Mouse (Mus musculus) kidney, postnatal 0 days (tissue): Measurements from ENCODE around the gene 4930583I09Rik. TPM values are rescaled to one million over a fixed set of nuclear protein-coding genes. Genes with fewer than 3 reads are reported as not detected.

Experiments
- ATAC-seq: fragments of 200-750 bp; cut with Nextera tagmentation; replicated peaks from 2 replicates; pipeline ENCODE4 v1.8.0; 2017; ENCODE audit warnings: low read depth, moderate number of reproducible peaks, moderate TSS enrichment, moderate library complexity; ENCODE audit not compliant: low FRiP score
- DNase-seq: peaks from one replicate; pipeline ENCODE4 v3.0.0-alpha.2; 2016; ENCODE audit warnings: low spot score
- H3K27ac ChIP-seq: fragments of 300-500 bp; sonication (generic); 2 replicates; pipeline ENCODE4 v1.5.1; 2014; ENCODE audit warnings: mild to moderate bottlenecking
- H3K27me3 ChIP-seq: fragments of 300-500 bp; sonication (generic); 2 replicates; pipeline ENCODE4 v1.6.1; 2014; ENCODE audit warnings: low read length, mixed read lengths; ENCODE audit not compliant: insufficient read depth
- H3K36me3 ChIP-seq: fragments of 300-500 bp; sonication (generic); 2 replicates; pipeline ENCODE4 v1.6.1; 2014; ENCODE audit warnings: low read length, mixed read lengths; ENCODE audit not compliant: insufficient read depth
- H3K4me1 ChIP-seq: fragments of 300-500 bp; sonication (generic); replicated peaks from 2 replicates; pipeline ENCODE4 v1.6.1; 2014; ENCODE audit warnings: antibody characterized with exemption, low read length, mixed read lengths; ENCODE audit not compliant: insufficient read depth
- H3K4me2 ChIP-seq: fragments of 300-500 bp; sonication (generic); 2 replicates; pipeline ENCODE4 v1.6.1; 2014; ENCODE audit warnings: mild to moderate bottlenecking, low read length, moderate library complexity, mixed read lengths
- H3K4me3 ChIP-seq: fragments of 300-500 bp; sonication (generic); replicated peaks from 2 replicates; pipeline ENCODE4 v1.5.1; 2014; ENCODE audit warnings: low read depth, low read length
- H3K9ac ChIP-seq: fragments of 300-500 bp; sonication (generic); 2 replicates; pipeline ENCODE4 v1.6.1; 2014; ENCODE audit warnings: low read depth, low read length
- H3K9me3 ChIP-seq: fragments of 300-500 bp; sonication (generic); replicated peaks from 2 replicates; pipeline ENCODE4 v1.6.1; 2016; ENCODE audit warnings: low read length, inconsistent platforms, mixed read lengths
- CTCF ChIP-seq: IDR thresholded peaks from 2 replicates; pipeline ENCODE4 v1.5.1; 2016; ENCODE audit warnings: antibody characterized with exemption, low read depth, mild to moderate bottlenecking, moderate library complexity
- WGBS: fragments of 180-500 bp; shearing (Covaris S2); extraction: QIAGEN DNeasy Blood & Tissue Kit; methylation state at CpG from one replicate; pipeline ENCODE4 v1.1.7; 2014; 5-methylcytosine and 5-hydroxymethylcytosine counted together
- polyA plus RNA-seq: library from polyadenylated mRNA; unstranded; fragments of >200 nt; fragmentation: Nextera tagmentation; extraction: Ambion mirVana; gene quantifications from 2 replicates; pipeline ENCODE4 v1.2.1, GENCODE M21; 2015

The 4930583I09Rik gene
- not detected in 2 replicates for polyA plus RNA-seq

DNA sequence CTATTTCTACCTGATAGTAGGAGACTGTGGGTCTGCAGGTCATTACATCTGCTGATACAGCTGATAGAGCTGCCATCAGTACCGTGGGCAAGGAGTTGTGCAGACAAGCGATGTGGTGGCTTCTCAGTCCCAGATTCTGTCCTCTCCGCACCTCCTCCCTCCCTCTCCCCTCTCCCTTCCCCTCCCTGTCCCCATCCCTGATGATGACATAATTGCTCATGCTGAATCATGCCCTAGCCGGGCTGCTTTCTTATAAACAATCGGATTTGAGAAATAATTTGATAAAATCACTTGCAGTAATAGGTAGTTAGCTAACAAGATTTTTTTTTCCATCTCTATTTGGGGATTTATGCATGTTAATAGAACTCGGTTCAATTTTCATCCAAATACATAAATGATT lies at the start of gene 4930583I09Rik:
Gene 4930583I09Rik (minus strand): TSS at position 144 of the 400 bp plus-strand sequence.
- WGBS: 62% methylated on average over 6 of the region's 6 CpGs
- H3K9me3 ChIP-seq: no peaks in the 10 kb centered on the region
- TF ChIP-seq CTCF: no peak
- H3K9ac ChIP-seq: no peak within 1 kb of the TSS
- no peak for DNase-seq
- peak within 1 kb of the TSS; percentile 2; the same call in 1 of the 2 replicates for H3K4me2 ChIP-seq
- no peak for ATAC-seq
- no peak within 1 kb of the TSS for H3K4me3 ChIP-seq
- no peaks in the 10 kb centered on the region for H3K36me3 ChIP-seq
- no peaks in the 10 kb centered on the region for H3K4me1 ChIP-seq
- no peaks in the 10 kb centered on the region for H3K27me3 ChIP-seq
- H3K27ac ChIP-seq: no peak within 1 kb of the TSS

- Histone ChIP-seq H3K36me3 (no peaks in the 10 kb centered on the region), H3K27ac (no peak overlapping the region), H3K9me3 (no peaks in the 10 kb centered on the region), H3K4me3 (no peak overlapping the region), H3K4me2 (no peak overlapping the region), H3K9ac (no peak overlapping the region), H3K27me3 (no peaks in the 10 kb centered on the region), H3K4me1 (no peaks in the 10 kb centered on the region)
- WGBS: 88% methylated on average over 12 of the region's 12 CpGs
- no peak for TF ChIP-seq CTCF
- DNase-seq (no peak), ATAC-seq (no peak)
These were observed 40.2 kb upstream of the 4930583I09Rik start for GRCm38 (mm10) chr17:64876111-64876510.

DNA sequence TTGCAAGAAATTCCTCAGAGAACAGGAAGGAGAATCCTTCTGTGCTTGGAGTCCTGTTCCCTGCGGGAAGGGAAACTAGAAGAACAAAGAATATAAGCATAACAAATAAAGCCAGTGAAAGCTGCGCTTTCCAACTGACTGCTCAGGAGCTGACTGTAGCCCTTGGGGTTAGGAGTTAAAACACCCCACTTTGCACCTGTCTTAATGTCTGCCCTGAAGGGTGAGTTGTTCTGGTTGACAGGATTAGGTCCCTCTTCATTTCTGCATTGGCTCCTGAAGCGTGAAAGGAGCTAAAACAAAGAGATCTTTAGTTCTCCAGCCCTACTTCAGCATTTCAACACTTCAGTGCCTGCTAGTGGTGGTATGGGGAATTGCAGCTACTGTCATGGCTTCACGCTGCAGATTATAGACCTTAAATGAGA lies 37.8 kb upstream of the 4930583I09Rik start:
- peak overlapping the region; percentile 19; the same call in 1 of the 2 replicates for H3K27ac ChIP-seq
- no peaks in the 10 kb centered on the region for H3K9me3 ChIP-seq
- WGBS: 32% methylated on average over 4 of the region's 4 CpGs
- H3K4me2 ChIP-seq: no peak overlapping the region
- H3K9ac ChIP-seq: no peak overlapping the region
- peak; percentile 92 for TF ChIP-seq CTCF
- DNase-seq (peak; percentile 75), ATAC-seq (peak; percentile 65)
- no peak overlapping the region for H3K4me3 ChIP-seq
- H3K4me1 ChIP-seq: no peaks in the 10 kb centered on the region
- H3K27me3 ChIP-seq: no peaks in the 10 kb centered on the region
- no peaks in the 10 kb centered on the region for H3K36me3 ChIP-seq

GRCm38 (mm10) chr17:64863817-64864216 lies 27.9 kb upstream of the 4930583I09Rik start:
- H3K27me3 ChIP-seq: no peaks in the 10 kb centered on the region
- no peak overlapping the region for H3K4me2 ChIP-seq
- H3K9me3 ChIP-seq: no peaks in the 10 kb centered on the region
- H3K4me1 ChIP-seq: no peaks in the 10 kb centered on the region
- no peaks in the 10 kb centered on the region for H3K36me3 ChIP-seq
- DNase-seq: no peak
- no peak for TF ChIP-seq CTCF
- H3K4me3 ChIP-seq: no peak overlapping the region
- no peak overlapping the region for H3K9ac ChIP-seq
- no peak overlapping the region for H3K27ac ChIP-seq
- ATAC-seq: no peak
- 50% methylated on average over 4 of the region's 4 CpGs for WGBS

GRCm38 (mm10) chr17:64860963-64861362 lies 25.1 kb upstream of the 4930583I09Rik start:
- no peak overlapping the region for H3K4me2 ChIP-seq
- no peak for DNase-seq
- H3K9me3 ChIP-seq: no peaks in the 10 kb centered on the region
- TF ChIP-seq CTCF: no peak
- H3K4me1 ChIP-seq: no peaks in the 10 kb centered on the region
- 73% methylated on average over 3 of the region's 3 CpGs for WGBS
- H3K36me3 ChIP-seq: no peaks in the 10 kb centered on the region
- no peaks in the 10 kb centered on the region for H3K27me3 ChIP-seq
- no peak overlapping the region for H3K27ac ChIP-seq
- H3K9ac ChIP-seq: no peak overlapping the region
- no peak overlapping the region for H3K4me3 ChIP-seq
- ATAC-seq: no peak

DNA sequence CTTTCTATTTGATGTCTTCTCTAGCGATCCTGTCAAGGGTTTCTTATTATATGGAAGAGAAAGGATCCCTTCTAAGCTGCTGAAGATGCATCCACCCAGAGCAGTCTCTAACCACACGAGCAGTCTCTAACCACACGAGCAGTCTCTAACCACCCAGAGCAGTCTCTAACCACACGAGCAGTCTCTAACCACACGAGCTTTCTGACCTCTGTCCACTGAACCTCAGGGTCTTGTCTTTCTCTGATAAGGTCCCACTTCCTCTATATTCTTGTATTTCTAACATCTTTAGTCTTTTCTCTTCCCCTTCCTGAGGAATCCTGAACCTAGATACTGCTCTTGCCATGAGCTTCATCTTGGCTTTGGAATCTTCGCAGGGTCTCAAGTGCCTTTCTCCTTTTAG lies 23.0 kb upstream of the 4930583I09Rik start:
- Histone ChIP-seq H3K4me2 (no peak overlapping the region), H3K36me3 (no peaks in the 10 kb centered on the region), H3K9me3 (no peaks in the 10 kb centered on the region), H3K27me3 (no peaks in the 10 kb centered on the region), H3K27ac (no peak overlapping the region), H3K9ac (no peak overlapping the region), H3K4me1 (no peaks in the 10 kb centered on the region), H3K4me3 (no peak overlapping the region)
- ATAC-seq (no peak), DNase-seq (no peak)
- 76% methylated on average over 6 of the region's 6 CpGs for WGBS
- TF ChIP-seq CTCF: no peak

- Histone ChIP-seq H3K9ac (no peak overlapping the region), H3K36me3 (no peaks in the 10 kb centered on the region), H3K4me2 (no peak overlapping the region), H3K4me1 (no peaks in the 10 kb centered on the region), H3K27ac (no peak overlapping the region), H3K4me3 (no peak overlapping the region), H3K9me3 (no peaks in the 10 kb centered on the region), H3K27me3 (no peaks in the 10 kb centered on the region)
- 83% methylated on average over 4 of the region's 4 CpGs for WGBS
- no peak for TF ChIP-seq CTCF
- DNase-seq (no peak), ATAC-seq (no peak)
These were observed 12.2 kb upstream of the 4930583I09Rik start for GRCm38 (mm10) chr17:64848031-64848430.
